Mouse (Mus musculus): ENCODE measurements around the gene Serpinb1a. TPM values are rescaled to one million over a fixed set of nuclear protein-coding genes. Genes with fewer than 3 reads are reported as not detected.

Serpinb1a gene
- total and polyA plus RNA-seq, 2 experiments from 2014 or later, result 0.48 to 4.2 TPM

- Histone ChIP-seq H3K4me1 (ENCODE audit: insufficient read depth) (peaks cover 21% of the 10 kb centered on the region), H3K9me3 (ENCODE audit: low read length) (no peaks in the 10 kb centered on the region), H3K27ac (ENCODE audit: low read depth, low read length) (no peak overlapping the region), H3K36me3 (ENCODE audit: insufficient read depth) (no peaks in the 10 kb centered on the region), H3K4me3 (ENCODE audit: low read depth, low read length) (peak overlapping the region; percentile 89; the same call in 1 of the 2 replicates), H3K27me3 (ENCODE audit: insufficient read depth, low read length) (no peaks in the 10 kb centered on the region), H3K4me2 (ENCODE audit: low read depth) (peak overlapping the region; percentile 49; the same call in 1 of the 2 replicates), H3K9ac (peak overlapping the region; percentile 92; the same call in 1 of the 2 replicates)
- no peak for DNase-seq
- no peak for TF ChIP-seq CTCF (IDR thresholded peaks at IDR 0.05; ENCODE audit: low read depth)
- no peak for ATAC-seq
Measured at GRCm38 (mm10) chr13:32800859-32801258, 50.1 kb downstream of the Serpinb1a start.

- H3K36me3 ChIP-seq (ENCODE audit: insufficient read depth), result no peaks in the 10 kb centered on the region
- no peak overlapping the region for H3K9ac ChIP-seq
- ATAC-seq (no peak), DNase-seq (no peak)
- H3K4me2 ChIP-seq (ENCODE audit: low read depth), result no peak overlapping the region
- no peak overlapping the region for H3K4me3 ChIP-seq (ENCODE audit: low read depth, low read length)
- peaks cover 14% of the 10 kb centered on the region for H3K4me1 ChIP-seq (ENCODE audit: insufficient read depth)
- 75% methylated on average over 2 of the region's 2 CpGs for WGBS
- H3K27me3 ChIP-seq (ENCODE audit: insufficient read depth, low read length), result no peaks in the 10 kb centered on the region
- no peaks in the 10 kb centered on the region for H3K9me3 ChIP-seq (ENCODE audit: low read length)
- no peak overlapping the region for H3K27ac ChIP-seq (ENCODE audit: low read depth, low read length)
- peak; percentile 19; the same call in 1 of the 2 replicates for TF ChIP-seq CTCF (IDR thresholded peaks at IDR 0.05; ENCODE audit: low read depth)
Measured at GRCm38 (mm10) chr13:32799131-32799530, 51.9 kb downstream of the Serpinb1a start.

- Histone ChIP-seq H3K27me3 (ENCODE audit: insufficient read depth, low read length) (no peaks in the 10 kb centered on the region), H3K9ac (no peak overlapping the region), H3K4me3 (ENCODE audit: low read depth, low read length) (no peak overlapping the region), H3K36me3 (ENCODE audit: insufficient read depth) (no peaks in the 10 kb centered on the region), H3K4me2 (ENCODE audit: low read depth) (no peak overlapping the region), H3K4me1 (ENCODE audit: insufficient read depth) (peaks cover 5% of the 10 kb centered on the region; the same call in 1 of the 2 replicates), H3K9me3 (ENCODE audit: low read length) (no peaks in the 10 kb centered on the region), H3K27ac (ENCODE audit: low read depth, low read length) (no peak overlapping the region)
- peak; percentile 8; the same call in 1 of the 2 replicates for TF ChIP-seq CTCF (IDR thresholded peaks at IDR 0.05; ENCODE audit: low read depth)
- ATAC-seq (no peak), DNase-seq (no peak)
- 85% methylated on average over 1 of the region's 1 CpGs for WGBS
Measured at GRCm38 (mm10) chr13:32797085-32797484, 53.9 kb downstream of the Serpinb1a start.

- Histone ChIP-seq H3K9ac (no peak overlapping the region), H3K4me3 (ENCODE audit: low read depth, low read length) (no peak overlapping the region), H3K36me3 (ENCODE audit: insufficient read depth) (no peaks in the 10 kb centered on the region), H3K4me2 (ENCODE audit: low read depth) (no peak overlapping the region), H3K27ac (ENCODE audit: low read depth, low read length) (no peak overlapping the region), H3K4me1 (ENCODE audit: insufficient read depth) (no peaks in the 10 kb centered on the region), H3K27me3 (ENCODE audit: insufficient read depth, low read length) (no peaks in the 10 kb centered on the region), H3K9me3 (ENCODE audit: low read length) (no peaks in the 10 kb centered on the region)
- TF ChIP-seq CTCF (IDR thresholded peaks at IDR 0.05; ENCODE audit: low read depth), result no peak
- WGBS, result 83% methylated on average over 5 of the region's 5 CpGs
- no peak for DNase-seq
- no peak for ATAC-seq
Measured at GRCm38 (mm10) chr13:32795166-32795565, 55.8 kb downstream of the Serpinb1a start.

GRCm38 (mm10) chr13:32794619-32795018, 56.4 kb downstream of the Serpinb1a start:
- no peak for ATAC-seq
- H3K27ac ChIP-seq (ENCODE audit: low read depth, low read length), result no peak overlapping the region
- no peaks in the 10 kb centered on the region for H3K9me3 ChIP-seq (ENCODE audit: low read length)
- TF ChIP-seq CTCF (IDR thresholded peaks at IDR 0.05; ENCODE audit: low read depth), result no peak
- H3K4me1 ChIP-seq (ENCODE audit: insufficient read depth), result no peaks in the 10 kb centered on the region
- DNase-seq, result no peak
- H3K27me3 ChIP-seq (ENCODE audit: insufficient read depth, low read length), result no peaks in the 10 kb centered on the region
- H3K4me3 ChIP-seq (ENCODE audit: low read depth, low read length), result no peak overlapping the region
- H3K36me3 ChIP-seq (ENCODE audit: insufficient read depth), result no peaks in the 10 kb centered on the region
- WGBS, result 36% methylated on average over 2 of the region's 2 CpGs
- no peak overlapping the region for H3K9ac ChIP-seq
- no peak overlapping the region for H3K4me2 ChIP-seq (ENCODE audit: low read depth)

Other genes with a start within 250 kb of the Serpinb1a start
- 0.05 and 0.08 TPM in 2 replicates for gene Mylk4, start 67.2 kb downstream of the Serpinb1a start, total RNA-seq (2014; rRNA removed)
- 0.05 and 0.21 TPM in 2 replicates for gene Mylk4, start 67.2 kb downstream of the Serpinb1a start, polyA plus RNA-seq (2015; fragmentation: Nextera tagmentation; extraction: Ambion mirVana)
- gene Wrnip1, start 49.1 kb downstream of the Serpinb1a start, total RNA-seq (2014; rRNA removed), result 81.6 and 85.1 TPM in 2 replicates
- 34.6 and 38.0 TPM in 2 replicates for gene Wrnip1, start 49.1 kb downstream of the Serpinb1a start, polyA plus RNA-seq (2015; fragmentation: Nextera tagmentation; extraction: Ambion mirVana)
- not detected in 2 replicates for gene D930007J09Rik, start 48.3 kb downstream of the Serpinb1a start, total RNA-seq (2014; rRNA removed)
- not detected in 2 replicates for gene D930007J09Rik, start 48.3 kb downstream of the Serpinb1a start, polyA plus RNA-seq (2015; fragmentation: Nextera tagmentation; extraction: Ambion mirVana)
- gene Serpinb1c, start 47.0 kb upstream of the Serpinb1a start, total RNA-seq (2014; rRNA removed), result not detected in 2 replicates
- 0.11 TPM in 1 of 2 replicates, not detected in the other for gene Serpinb1c, start 47.0 kb upstream of the Serpinb1a start, polyA plus RNA-seq (2015; fragmentation: Nextera tagmentation; extraction: Ambion mirVana)
- gene Serpinb6b, start 114.0 kb upstream of the Serpinb1a start, total RNA-seq (2014; rRNA removed), result 4.2 and 5.5 TPM in 2 replicates
- gene Serpinb6b, start 114.0 kb upstream of the Serpinb1a start, polyA plus RNA-seq (2015; fragmentation: Nextera tagmentation; extraction: Ambion mirVana), result 2.6 and 2.8 TPM in 2 replicates
- gene Serpinb9, start 152.1 kb upstream of the Serpinb1a start, total RNA-seq (2014; rRNA removed), result 2.0 and 3.1 TPM in 2 replicates
- 2.2 and 2.3 TPM in 2 replicates for gene Serpinb9, start 152.1 kb upstream of the Serpinb1a start, polyA plus RNA-seq (2015; fragmentation: Nextera tagmentation; extraction: Ambion mirVana)
- gene Serpinb9b, start 176.2 kb upstream of the Serpinb1a start, total RNA-seq (2014; rRNA removed), result 0.24 TPM in 1 of 2 replicates, not detected in the other
- gene Serpinb9b, start 176.2 kb upstream of the Serpinb1a start, polyA plus RNA-seq (2015; fragmentation: Nextera tagmentation; extraction: Ambion mirVana), result 0.11 and 0.18 TPM in 2 replicates
- gene Serpinb1b, start 227.4 kb upstream of the Serpinb1a start, total RNA-seq (2014; rRNA removed), result 0.95 and 1.1 TPM in 2 replicates
- gene Serpinb1b, start 227.4 kb upstream of the Serpinb1a start, polyA plus RNA-seq (2015; fragmentation: Nextera tagmentation; extraction: Ambion mirVana), result 3.5 and 4.1 TPM in 2 replicates